Mouse (Mus musculus) ES-Bruce4 (cell line): ENCODE measurements around the gene S100a6. TPM values are rescaled to one million over a fixed set of nuclear protein-coding genes. Genes with fewer than 3 reads are reported as not detected.

ENCODE experiments used
- H3K27ac ChIP-seq: 2 replicates; pipeline ENCODE4 v1.5.1; 2012; ENCODE audit warnings: low read length, inconsistent platforms; ENCODE audit not compliant: insufficient read depth
- H3K27me3 ChIP-seq: 2 replicates; pipeline ENCODE4 v1.6.1; 2012; ENCODE audit warnings: mild to moderate bottlenecking, low read length, inconsistent platforms; ENCODE audit not compliant: control insufficient read depth, poor library complexity, insufficient read depth, severe bottlenecking
- H3K36me3 ChIP-seq: 2 replicates; pipeline ENCODE4 v1.6.1; 2012; ENCODE audit warnings: inconsistent platforms, mild to moderate bottlenecking, low read length, moderate library complexity; ENCODE audit not compliant: control insufficient read depth, poor library complexity, insufficient read depth, severe bottlenecking
- H3K4me1 ChIP-seq: one replicate; pipeline ENCODE4 v1.8.1; 2011; ENCODE audit warnings: low read length; ENCODE audit not compliant: control insufficient read depth, insufficient read depth
- H3K4me3 ChIP-seq: 2 replicates; pipeline ENCODE4 v1.5.1; 2011; ENCODE audit warnings: low read depth, mild to moderate bottlenecking, low read length
- H3K9ac ChIP-seq: 2 replicates; pipeline ENCODE4 v1.6.1; 2012; ENCODE audit warnings: low read depth, mild to moderate bottlenecking, inconsistent platforms; ENCODE audit not compliant: poor library complexity, severe bottlenecking
- H3K9me3 ChIP-seq: replicated peaks from 2 replicates; pipeline ENCODE4 v1.6.1; 2012; ENCODE audit warnings: mild to moderate bottlenecking, low read length, inconsistent platforms; ENCODE audit not compliant: control insufficient read depth, poor library complexity, insufficient read depth, severe bottlenecking
- CTCF ChIP-seq: IDR thresholded peaks from one replicate; pipeline ENCODE4 v1.8.1; 2011; ENCODE audit warnings: low read depth, low read length
- EP300 ChIP-seq: IDR thresholded peaks from 2 replicates; pipeline ENCODE4 v1.6.1; 2011; ENCODE audit warnings: low read depth, low read length; ENCODE audit not compliant: insufficient read depth
- POLR2A ChIP-seq: IDR thresholded peaks from one replicate; pipeline ENCODE4 v1.8.1; 2011; ENCODE audit warnings: low read length; ENCODE audit not compliant: insufficient read depth
- polyA plus RNA-seq: library from polyadenylated mRNA; stranded (reverse); fragments of >200 nt; gene quantifications from 2 replicates; pipeline ENCODE4 v1.2.4, GENCODE M21; 2011; ENCODE audit warnings: low read depth; ENCODE audit not compliant: missing spikeins, insufficient read depth, insufficient read length

S100a6 gene
- polyA plus RNA-seq, 1 experiment: 516 TPM

- H3K36me3 ChIP-seq: no peaks in the 10 kb centered on the region
- TF ChIP-seq EP300 (no peak), POLR2A (no peak), CTCF (no peak)
- no peak overlapping the region for H3K9ac ChIP-seq
- no peak overlapping the region for H3K27ac ChIP-seq
- H3K27me3 ChIP-seq: no peaks in the 10 kb centered on the region
- no peaks in the 10 kb centered on the region for H3K4me1 ChIP-seq
- H3K9me3 ChIP-seq: no peaks in the 10 kb centered on the region
- H3K4me3 ChIP-seq: no peak overlapping the region
Observed at GRCm38 (mm10) chr3:90638511-90639275, 26.0 kb downstream of the S100a6 start.

GRCm38 (mm10) chr3:90639511-90640154 is 27.0 kb downstream of the S100a6 start:
- H3K9me3 ChIP-seq: no peaks in the 10 kb centered on the region
- H3K4me1 ChIP-seq: no peaks in the 10 kb centered on the region
- H3K27ac ChIP-seq: no peak overlapping the region
- no peak overlapping the region for H3K9ac ChIP-seq
- TF ChIP-seq CTCF: peak; percentile 68
- TF ChIP-seq POLR2A: no peak
- H3K36me3 ChIP-seq: no peaks in the 10 kb centered on the region
- H3K27me3 ChIP-seq: no peaks in the 10 kb centered on the region
- no peak overlapping the region for H3K4me3 ChIP-seq

- H3K9ac ChIP-seq: no peak overlapping the region
Observed at GRCm38 (mm10) chr3:90640981-90641380, 28.3 kb downstream of the S100a6 start.

GRCm38 (mm10) chr3:90644220-90644619 is 31.5 kb downstream of the S100a6 start:
- H3K27me3 ChIP-seq: no peaks in the 10 kb centered on the region
- H3K27ac ChIP-seq: no peak overlapping the region
- H3K4me1 ChIP-seq: no peaks in the 10 kb centered on the region
- H3K9me3 ChIP-seq: no peaks in the 10 kb centered on the region
- no peak overlapping the region for H3K4me3 ChIP-seq
- no peaks in the 10 kb centered on the region for H3K36me3 ChIP-seq
- TF ChIP-seq CTCF (peak; percentile 73), POLR2A (no peak)
- H3K9ac ChIP-seq: no peak overlapping the region

More at GRCm38 (mm10) chr3:90640981-90641380, 28.3 kb downstream of the S100a6 start:
- no peaks in the 10 kb centered on the region for H3K27me3 ChIP-seq
- no peaks in the 10 kb centered on the region for H3K9me3 ChIP-seq
- TF ChIP-seq POLR2A (no peak), EP300 (no peak), CTCF (no peak)
- no peak overlapping the region for H3K4me3 ChIP-seq
- H3K4me1 ChIP-seq: no peaks in the 10 kb centered on the region
- no peaks in the 10 kb centered on the region for H3K36me3 ChIP-seq
- no peak overlapping the region for H3K27ac ChIP-seq

- H3K36me3 ChIP-seq: no peaks in the 10 kb centered on the region
- no peaks in the 10 kb centered on the region for H3K9me3 ChIP-seq
- no peak for TF ChIP-seq CTCF
- TF ChIP-seq EP300: no peak
- TF ChIP-seq POLR2A: no peak
- no peak overlapping the region for H3K27ac ChIP-seq
- no peak overlapping the region for H3K4me3 ChIP-seq
- no peaks in the 10 kb centered on the region for H3K27me3 ChIP-seq
- H3K9ac ChIP-seq: no peak overlapping the region
- no peaks in the 10 kb centered on the region for H3K4me1 ChIP-seq
Observed at GRCm38 (mm10) chr3:90647291-90647690, 34.6 kb downstream of the S100a6 start.

- Histone ChIP-seq H3K9me3 (no peaks in the 10 kb centered on the region), H3K27ac (no peak overlapping the region), H3K4me3 (no peak overlapping the region), H3K4me1 (no peaks in the 10 kb centered on the region), H3K36me3 (no peaks in the 10 kb centered on the region), H3K27me3 (no peaks in the 10 kb centered on the region), H3K9ac (no peak overlapping the region)
- no peak for TF ChIP-seq POLR2A
Observed at GRCm38 (mm10) chr3:90648981-90649380, 36.3 kb downstream of the S100a6 start.
